Mouse (Mus musculus) ovary, adult 10 weeks (tissue): ENCODE data around the gene Tgfbrap1. TPM values are rescaled to one million over a fixed set of nuclear protein-coding genes. Genes with fewer than 3 reads are reported as not detected.

Experiments used
- polyA plus RNA-seq: library from polyadenylated mRNA; stranded (reverse); fragments of 350-450 nt; fragmentation: Illumina TruSeq; extraction: RNeasy Lipid Tissue Mini Kit (QIAGEN cat#74804); gene quantifications from one replicate; pipeline ENCODE4 v1.2.3, GENCODE M21; 2014

Gene Tgfbrap1
- 11.6 TPM for polyA plus RNA-seq

GRCm38 (mm10) chr1:43098031-43098984 lies at the start of gene Tgfbrap1, which contains the start of gene AI597479:
TSS of gene Tgfbrap1 (minus strand) at chr1:43098637.
TSS of gene AI597479 (plus strand) at chr1:43098710.

Other genes with a start within 250 kb of the Tgfbrap1 start
- gene Mrps9, start 247.4 kb downstream of the Tgfbrap1 start, polyA plus RNA-seq = 48.4 TPM
- 0.51 TPM for gene Gpr45, start 145.8 kb downstream of the Tgfbrap1 start, polyA plus RNA-seq
- 63.1 TPM for gene AI597479, start 73 bp upstream of the Tgfbrap1 start, polyA plus RNA-seq
- 17.5 TPM for gene Fhl2, start 98.3 kb upstream of the Tgfbrap1 start, polyA plus RNA-seq